Mouse (Mus musculus): Measurements from ENCODE around the gene Rpl39.

- TF ChIP-seq POLR2A (IDR thresholded peaks at IDR 0.05; ENCODE audit: insufficient read length, low read depth) = no peak
- no peak for TF ChIP-seq USF1 (IDR thresholded peaks at IDR 0.05; ENCODE audit: low read depth)
- TF ChIP-seq E2F4 (IDR thresholded peaks at IDR 0.05; ENCODE audit: insufficient read depth) = no peak
- TF ChIP-seq TCF12 (IDR thresholded peaks at IDR 0.05; ENCODE audit: insufficient read depth, poor library complexity, severe bottlenecking) = no peak
- no peak for TF ChIP-seq POLR2AphosphoS2 (IDR thresholded peaks at IDR 0.05; ENCODE audit: insufficient read length, low read depth)
- TF ChIP-seq MAX (IDR thresholded peaks at IDR 0.05; ENCODE audit: low read depth) = no peak
- no peak for TF ChIP-seq SRF (IDR thresholded peaks at IDR 0.05; ENCODE audit: control insufficient read depth, insufficient read length, low read depth)
- no peak for TF ChIP-seq MYOD1 (IDR thresholded peaks at IDR 0.05; ENCODE audit: control insufficient read depth in 1 of 3, insufficient read length in 2 of 3, low read depth in 2 of 3)
- TF ChIP-seq REST (IDR thresholded peaks at IDR 0.05; ENCODE audit: insufficient read depth, insufficient read length) = no peak
- no peak for TF ChIP-seq CEBPB (IDR thresholded peaks at IDR 0.05; ENCODE audit: insufficient read depth, poor library complexity, severe bottlenecking)
Observed at GRCm38 (mm10) chrX:37103826-37104225, 18.6 kb upstream of the Rpl39 start.

Measured in myocyte (in vitro differentiated cells).